Mouse (Mus musculus) bone marrow macrophage, adult 2 months (primary cell): ENCODE measurements around the gene Gm33543. TPM values are rescaled to one million over a fixed set of nuclear protein-coding genes. Genes with fewer than 3 reads are reported as not detected.
A peak's percentile ranks its signal among the peaks of the same experiment; 100 is the strongest.

ENCODE experiments used
- H3K27ac ChIP-seq: 2 replicates; pipeline ENCODE4 v1.5.1; 2012; ENCODE audit warnings: low read depth, low read length; ENCODE audit not compliant: insufficient read depth
- H3K4me1 ChIP-seq: 2 replicates; pipeline ENCODE4 v1.6.1; 2012; ENCODE audit warnings: low read length; ENCODE audit not compliant: control insufficient read depth, insufficient read depth
- H3K4me3 ChIP-seq: 2 replicates; pipeline ENCODE4 v1.5.1; 2012; ENCODE audit warnings: mild to moderate bottlenecking, low read length, moderate library complexity; ENCODE audit not compliant: insufficient read depth
- CTCF ChIP-seq: IDR thresholded peaks from 2 replicates; pipeline ENCODE4 v1.5.1; 2012; ENCODE audit warnings: low read depth, mild to moderate bottlenecking, low read length, moderate library complexity
- POLR2A ChIP-seq: IDR thresholded peaks from 2 replicates; pipeline ENCODE4 v1.6.1; 2012; ENCODE audit warnings: mild to moderate bottlenecking, low read depth, low read length, borderline replicate concordance
- polyA plus RNA-seq: library from polyadenylated mRNA; stranded (reverse); fragments of >200 nt; gene quantifications from 2 replicates; pipeline ENCODE4 v1.2.4, GENCODE M21; 2012; ENCODE audit not compliant: missing spikeins, insufficient read depth, insufficient read length

Gene Gm33543
- not detected in 2 replicates for polyA plus RNA-seq

GRCm38 (mm10) chr10:95842789-95843637 lies at the start of gene Gm33543:
Gm33543 (minus strand) TSS chr10:95842930.
- Histone ChIP-seq H3K27ac (no peak within 1 kb of the TSS), H3K4me1 (peaks cover 17% of the 10 kb centered on the region), H3K4me3 (no peak within 1 kb of the TSS)
- no peak for TF ChIP-seq CTCF
- TF ChIP-seq POLR2A: no peak

DNA sequence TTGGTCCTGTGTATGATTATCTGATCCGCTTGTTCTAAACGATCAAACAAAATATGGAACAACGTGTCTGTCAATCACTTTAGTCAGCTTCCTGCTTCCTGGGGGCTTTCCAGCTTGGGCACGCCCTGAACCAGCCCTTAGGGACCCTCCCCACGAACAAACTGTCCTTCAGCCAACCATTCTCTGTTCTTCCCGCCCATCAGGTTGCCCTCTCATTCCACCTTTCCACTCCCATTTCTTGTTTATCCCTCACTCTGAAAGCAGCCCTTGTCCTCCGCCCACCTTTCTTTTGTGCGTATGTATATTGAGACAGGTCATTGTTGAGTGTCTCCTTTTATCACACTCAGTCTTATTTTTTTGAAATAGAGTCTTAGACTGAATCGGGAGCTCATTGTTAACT lies 49.4 kb upstream of the Gm33543 start:
- Histone ChIP-seq H3K4me3 (no peak overlapping the region), H3K27ac (no peak overlapping the region), H3K4me1 (no peaks in the 10 kb centered on the region)
- TF ChIP-seq CTCF: no peak
- no peak for TF ChIP-seq POLR2A

DNA sequence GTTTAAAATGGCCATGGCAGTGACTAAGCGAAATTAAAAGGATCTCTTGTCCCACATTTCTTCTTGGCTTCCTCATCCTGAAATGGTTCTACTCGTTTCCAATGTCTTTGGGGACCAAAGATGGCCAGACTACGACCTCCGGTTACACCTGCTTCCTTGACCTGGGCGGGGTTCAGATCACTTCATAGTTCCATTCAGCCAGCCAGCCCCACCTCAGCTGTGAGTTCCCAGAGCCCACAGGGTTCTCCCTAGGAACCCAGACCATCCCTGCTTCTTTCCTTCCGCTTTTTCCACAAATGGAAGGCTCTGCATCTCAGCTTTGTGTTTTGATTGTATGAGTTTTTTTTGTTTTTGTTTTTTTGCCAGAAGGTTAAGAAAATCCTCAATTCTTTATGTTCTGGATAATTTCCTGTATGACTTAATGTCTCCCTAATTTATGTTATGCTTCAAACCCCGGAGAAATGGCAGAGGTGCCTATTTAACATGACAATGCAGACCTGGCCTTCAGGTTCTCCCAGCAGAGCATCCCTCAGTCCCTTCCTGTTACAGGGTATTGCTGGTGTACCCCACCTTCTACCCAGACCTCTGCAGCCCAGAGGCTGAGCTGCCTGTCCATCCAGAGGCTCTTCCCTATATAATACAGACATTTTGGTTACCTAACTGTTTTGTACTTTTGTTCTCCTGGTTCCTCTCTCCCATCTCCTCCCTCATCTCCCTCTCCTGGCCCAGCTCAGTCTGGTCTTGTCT lies 48.7 kb upstream of the Gm33543 start:
- TF ChIP-seq POLR2A (no peak), CTCF (no peak)
- Histone ChIP-seq H3K4me1 (no peaks in the 10 kb centered on the region), H3K27ac (no peak overlapping the region), H3K4me3 (no peak overlapping the region)

DNA sequence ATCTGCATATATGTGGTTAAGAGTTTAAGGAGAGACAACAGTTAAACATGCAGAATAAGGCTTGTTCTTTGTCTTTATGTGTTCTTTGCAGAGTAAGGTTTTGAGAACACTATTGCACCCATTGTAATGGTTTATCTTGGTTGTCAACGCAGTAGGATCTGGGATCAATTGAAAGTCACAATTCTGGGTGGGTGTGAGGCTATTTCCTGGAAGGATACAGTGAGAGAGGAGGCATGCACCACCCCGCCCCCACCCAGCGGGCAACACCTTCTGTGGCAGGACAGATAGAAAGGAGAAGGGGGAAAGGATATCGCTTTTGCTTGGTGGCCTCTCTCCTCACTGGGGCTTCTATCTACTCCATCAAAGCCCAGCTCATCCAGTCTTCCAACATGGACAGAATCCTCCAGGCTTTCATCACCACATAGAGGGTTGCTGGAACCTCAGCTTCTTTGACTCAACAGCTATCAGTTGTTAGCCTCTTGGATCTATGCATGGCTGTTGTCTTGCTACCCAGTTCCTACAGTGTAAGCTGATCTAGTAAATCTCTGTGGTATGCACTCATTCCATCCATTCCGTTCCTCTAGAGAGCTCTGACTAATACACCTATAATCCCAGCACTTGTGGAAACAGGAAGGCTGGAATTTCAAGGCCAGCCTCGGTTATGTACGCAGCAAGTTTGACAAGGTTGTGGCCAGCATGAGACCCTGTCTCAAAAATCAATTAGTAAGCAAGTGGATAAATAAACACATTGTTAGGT lies 41.2 kb upstream of the Gm33543 start:
- no peak overlapping the region for H3K27ac ChIP-seq
- H3K4me3 ChIP-seq: no peak overlapping the region
- peaks cover 4% of the 10 kb centered on the region for H3K4me1 ChIP-seq
- TF ChIP-seq POLR2A (no peak), CTCF (no peak)

DNA sequence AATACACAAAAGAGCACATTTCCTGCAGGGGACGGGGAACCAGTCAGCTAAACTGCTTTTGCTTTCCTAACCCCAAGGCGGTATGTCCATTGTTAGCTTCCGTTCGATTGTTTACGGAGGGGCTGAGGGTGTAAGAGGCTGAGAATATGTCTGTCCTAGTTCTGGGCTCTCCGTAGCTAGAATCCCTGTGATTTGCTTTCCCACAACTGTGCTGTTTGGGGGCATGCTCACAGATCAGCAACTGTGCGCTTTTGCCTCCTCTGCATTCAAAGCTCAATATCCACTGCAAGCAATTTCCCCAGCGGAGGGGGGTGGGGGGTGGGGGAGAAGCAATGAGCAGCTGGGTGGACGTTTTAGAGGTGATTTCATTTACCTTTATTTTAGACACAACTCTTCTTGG lies 39.3 kb upstream of the Gm33543 start:
- TF ChIP-seq POLR2A: no peak
- TF ChIP-seq CTCF: no peak
- Histone ChIP-seq H3K4me3 (no peak overlapping the region), H3K4me1 (peaks cover 4% of the 10 kb centered on the region), H3K27ac (no peak overlapping the region)

- H3K4me1 ChIP-seq: peaks cover 4% of the 10 kb centered on the region
- no peak for TF ChIP-seq POLR2A
- TF ChIP-seq CTCF: no peak
Measured at GRCm38 (mm10) chr10:95879983-95880934, 37.5 kb upstream of the Gm33543 start.

DNA sequence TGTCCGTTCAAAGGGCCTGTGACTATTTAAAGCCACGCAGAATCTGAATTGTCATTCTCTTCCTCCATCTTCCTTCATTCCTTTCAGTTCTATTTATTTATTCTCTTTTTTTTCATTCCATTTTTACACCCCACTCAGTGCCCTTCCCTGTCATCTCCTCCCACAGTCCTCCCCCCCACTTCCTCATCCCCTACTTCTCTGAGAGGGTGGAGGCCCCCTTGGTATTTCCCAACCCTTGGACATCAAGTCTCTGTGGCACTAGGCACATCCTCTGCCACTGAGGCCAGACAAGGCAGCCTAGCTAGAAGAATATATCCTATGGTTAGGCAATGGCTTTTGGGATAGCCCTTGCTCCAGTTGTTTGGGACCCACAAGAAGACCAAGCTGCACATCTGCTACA lies 28.1 kb upstream of the Gm33543 start:
- H3K4me3 ChIP-seq: no peak overlapping the region
- peaks cover 9% of the 10 kb centered on the region for H3K4me1 ChIP-seq
- no peak overlapping the region for H3K27ac ChIP-seq
- no peak for TF ChIP-seq CTCF
- TF ChIP-seq POLR2A: no peak

More at GRCm38 (mm10) chr10:95879983-95880934, 37.5 kb upstream of the Gm33543 start:
- Histone ChIP-seq H3K27ac (peak overlapping the region; percentile 2; the same call in 1 of the 2 replicates), H3K4me3 (peak overlapping the region; percentile 16)

GRCm38 (mm10) chr10:95868348-95868747 lies 25.6 kb upstream of the Gm33543 start:
- Histone ChIP-seq H3K4me1 (peaks cover 9% of the 10 kb centered on the region), H3K27ac (no peak overlapping the region), H3K4me3 (no peak overlapping the region)
- TF ChIP-seq CTCF: no peak

- peaks cover 9% of the 10 kb centered on the region for H3K4me1 ChIP-seq
- H3K27ac ChIP-seq: 0 out of 2 replicates have a peak overlapping the region, but pooled peaks have one; percentile 35
- TF ChIP-seq POLR2A: no peak
- TF ChIP-seq CTCF: no peak
- H3K4me3 ChIP-seq: no peak overlapping the region
Measured at GRCm38 (mm10) chr10:95867596-95867995, 24.9 kb upstream of the Gm33543 start.
